Mouse (Mus musculus) mammary gland, adult 2 months (tissue): ENCODE measurements around the gene Zcchc2. TPM values are rescaled to one million over a fixed set of nuclear protein-coding genes. Genes with fewer than 3 reads are reported as not detected.

Source experiments
- polyA plus RNA-seq: library from polyadenylated mRNA; depleted of rRNA; stranded (reverse); fragments of >200 nt; gene quantifications from 2 replicates; pipeline ENCODE4 v1.2.3, GENCODE M21; 2012; ENCODE audit warnings: low replicate concordance; rRNA removed

Zcchc2 gene
- 25.6 and 26.7 TPM in 2 replicates for polyA plus RNA-seq

DNA sequence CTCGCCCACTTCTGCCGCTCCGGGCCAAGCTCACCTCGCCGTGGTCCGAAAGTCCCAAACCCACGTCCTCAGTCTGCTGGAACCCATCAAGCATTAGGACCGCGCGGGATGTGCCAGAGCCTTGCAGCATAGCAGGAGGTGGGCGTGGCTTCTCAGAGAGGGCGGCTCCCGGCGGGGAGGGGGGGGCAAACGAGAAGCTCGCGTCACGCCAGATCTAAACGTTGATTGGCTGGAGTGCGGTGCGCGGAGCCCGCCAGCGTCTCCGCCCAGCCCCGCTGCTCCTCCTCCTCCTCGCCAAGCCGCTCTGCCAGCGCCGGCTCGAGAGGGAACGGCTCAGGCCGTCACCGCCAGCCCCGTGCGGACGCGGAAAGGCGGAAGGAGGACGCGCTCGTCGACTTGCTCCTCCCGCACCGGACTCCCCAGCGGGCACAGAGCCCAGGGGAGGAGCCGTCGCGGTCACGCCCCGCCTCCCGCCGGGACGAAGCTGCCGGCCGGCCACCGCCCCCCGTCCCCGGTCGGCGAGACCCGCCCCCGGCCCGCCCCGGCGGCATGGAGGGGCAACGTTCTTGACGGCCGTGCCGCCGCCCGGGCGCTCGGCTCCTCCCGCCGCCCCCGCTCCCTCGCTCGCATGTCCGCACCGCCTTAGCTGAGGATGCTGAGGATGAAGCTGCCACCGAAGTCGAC lies at the start of gene Zcchc2:
Zcchc2 (plus strand) TSS at position 269 of the 684 bp plus-strand sequence.

Other genes with a start within 250 kb of the Zcchc2 start
- gene Tnfrsf11a, start 209.7 kb upstream of the Zcchc2 start, polyA plus RNA-seq: 7.8 and 9.6 TPM in 2 replicates
- gene Phlpp1, start 181.3 kb downstream of the Zcchc2 start, polyA plus RNA-seq: 11.4 and 15.8 TPM in 2 replicates